Mouse (Mus musculus) embryonic stem cell, embryonic (primary cell): Measurements from ENCODE around the gene Nfkbid.

Experiments
- CTCF ChIA-PET, 4 experiments: fragments of 300-600 bp in 2 of 4; fragments of 350-600 bp in 2 of 4; sonication (Branson Sonifier 250); formaldehyde crosslinking; loops; one replicate each; lab custom pipeline; 2022; ENCODE audit warnings: inconsistent platforms in 2 of 4; lab: Charles Lee
- POLR2A ChIA-PET, 4 experiments: fragments of 300-600 bp in 2 of 4; fragments of 350-600 bp in 2 of 4; sonication (Branson Sonifier 250); formaldehyde crosslinking; loops; one replicate each; lab custom pipeline; 2022; ENCODE audit warnings: antibody characterized with exemption in 4 of 4, inconsistent platforms in 1 of 4; lab: Charles Lee

The Nfkbid gene

DNA sequence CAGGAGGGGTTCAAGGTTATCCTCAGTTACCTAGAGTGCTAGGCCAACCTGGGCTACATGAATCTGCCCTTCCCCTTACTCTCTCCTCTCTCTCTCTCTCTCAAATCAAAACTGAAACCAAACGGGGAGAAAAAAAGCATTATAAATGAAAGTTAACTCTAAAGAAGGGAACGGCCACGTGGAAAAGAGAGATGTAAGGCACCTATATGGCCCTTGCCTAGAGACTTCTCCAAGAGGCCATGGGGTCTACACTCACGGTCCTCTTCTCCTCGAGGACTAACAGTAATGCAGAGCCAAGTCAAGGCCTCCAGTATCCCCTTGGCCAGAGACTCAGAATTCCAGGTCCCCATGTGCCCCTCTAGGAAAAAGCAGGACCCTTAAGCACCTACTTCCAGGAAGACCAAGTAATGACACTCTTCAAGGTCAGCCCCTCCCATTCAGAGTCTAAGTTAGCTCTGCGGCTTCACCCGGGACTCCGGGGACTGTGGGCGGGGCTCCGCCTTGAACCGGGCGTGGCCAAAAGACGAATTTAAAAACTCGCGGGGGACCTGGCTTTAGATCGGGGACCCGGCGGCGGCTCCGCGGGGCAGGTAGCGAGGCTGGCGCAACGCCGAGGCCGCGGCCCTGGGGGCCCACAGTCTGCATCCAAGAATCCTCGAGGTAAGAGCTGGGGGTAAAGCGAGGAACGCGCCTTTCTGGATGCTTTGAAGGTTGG is at the start of gene Nfkbid:
Gene Nfkbid (plus strand): TSS at position 558 of the 715 bp plus-strand sequence.
- ChIA-PET POLR2A (interaction anchor here (0.5 to 4.5 kb wide), 21 partner anchors 12 to 296 kb away, joined by 3 to 23 read pairs (median 3); partner anchors contain the start of genes Wdr62 (in 3 of the 4), Thap8 (in 2 of the 4), Aplp1 (in 1 of the 4) and Gm49396 (in 1 of the 4)), CTCF (interaction anchor here in 2 of 4 experiments (0.6 to 1.8 kb wide), 4 partner anchors 28 to 611 kb away, joined by 3 to 6 read pairs (median 4); no protein-coding TSS in a partner anchor)

DNA sequence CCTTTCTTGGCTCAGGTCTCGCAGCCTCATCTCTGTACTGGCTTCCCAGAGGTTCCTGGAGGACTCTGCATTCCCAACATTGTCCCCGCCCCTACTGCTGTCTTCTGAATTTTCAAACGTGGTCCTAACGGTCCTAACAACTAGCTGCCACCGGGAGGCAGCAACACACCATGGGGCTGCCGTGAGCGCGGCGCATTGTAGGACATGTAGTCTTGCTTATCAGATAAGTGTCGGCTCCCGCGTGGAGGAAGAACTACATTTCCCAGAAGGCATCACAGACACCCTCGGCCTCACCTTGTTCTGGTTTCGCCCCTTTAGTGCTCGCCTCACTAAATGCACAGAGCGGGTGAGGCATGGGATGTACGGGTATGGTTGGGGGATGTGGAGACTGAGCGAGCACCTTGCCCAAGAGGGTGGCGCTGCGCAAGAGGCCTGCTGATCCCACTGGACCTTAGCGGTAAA is 48.0 kb upstream of the Nfkbid start:
- ChIA-PET POLR2A (interaction anchor here in 3 of 4 experiments (0.9 to 1.6 kb wide), 13 partner anchors 13 to 356 kb away, joined by 3 to 7 read pairs (median 3); partner anchors contain the start of genes Thap8 (in 2 of the 3), Wdr62 (in 2 of the 3), E130208F15Rik (in 1 of the 3) and Tmem147 (in 1 of the 3)), CTCF (interaction anchor here (0.5 to 1.6 kb wide), 25 partner anchors 10 to 157 kb away, joined by 3 to 7 read pairs (median 4); partner anchors contain the start of genes Aplp1 (in 1 of the 4), Lrfn3 (in 1 of the 4), Thap8 (in 1 of the 4) and Wdr62 (in 1 of the 4))

DNA sequence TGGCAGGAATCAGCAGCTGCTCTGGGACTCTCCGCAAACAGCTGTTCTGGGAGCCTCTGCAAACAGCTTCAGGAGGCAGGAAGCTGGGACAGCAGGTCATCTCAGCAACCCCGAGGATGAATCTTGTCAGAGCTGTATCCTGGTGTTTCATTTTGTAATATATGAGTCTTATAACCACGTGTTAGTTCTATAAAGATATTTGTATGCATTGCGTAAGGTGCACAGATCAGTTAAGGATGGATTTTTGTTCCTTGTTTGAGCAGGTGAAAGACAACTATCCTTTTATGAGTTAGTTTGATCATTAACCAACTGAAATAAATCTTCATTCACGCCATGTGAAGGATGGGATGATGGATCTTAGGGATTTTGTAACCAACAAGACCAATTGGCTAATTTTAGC is 41.5 kb upstream of the Nfkbid start:
- ChIA-PET CTCF (interaction anchor here in 1 of 4 experiments (0.5 kb wide), 1 partner anchor 80 kb away, joined by 3 read pairs; no protein-coding TSS in a partner anchor), POLR2A (no interaction called here)

DNA sequence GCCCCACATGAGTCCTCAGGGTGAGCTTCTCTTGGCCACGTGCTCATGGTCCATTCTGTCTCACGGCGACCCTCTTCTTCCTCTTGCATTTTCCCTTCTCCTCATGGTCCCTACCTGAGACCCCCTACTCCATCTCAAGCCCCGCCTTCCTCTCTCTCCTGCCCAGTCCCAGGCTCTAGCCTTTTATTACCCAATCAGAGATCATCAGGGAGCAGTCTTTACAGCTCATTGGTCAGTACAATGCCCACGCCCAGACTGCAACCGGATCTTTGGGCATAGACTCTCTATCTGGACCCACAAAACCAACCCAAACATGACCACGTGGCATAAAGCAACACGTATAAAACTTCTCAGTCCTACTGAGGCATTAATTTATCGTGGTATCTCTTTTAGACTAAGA is 37.4 kb upstream of the Nfkbid start:
- POLR2A ChIA-PET: interaction anchor here in 3 of 4 experiments (0.6 to 1.6 kb wide), 5 partner anchors 9 to 104 kb away, joined by 3 to 10 read pairs (median 4); partner anchors contain the start of genes Thap8 (in 1 of the 3) and Wdr62 (in 1 of the 3)
- CTCF ChIA-PET: no interaction called here

DNA sequence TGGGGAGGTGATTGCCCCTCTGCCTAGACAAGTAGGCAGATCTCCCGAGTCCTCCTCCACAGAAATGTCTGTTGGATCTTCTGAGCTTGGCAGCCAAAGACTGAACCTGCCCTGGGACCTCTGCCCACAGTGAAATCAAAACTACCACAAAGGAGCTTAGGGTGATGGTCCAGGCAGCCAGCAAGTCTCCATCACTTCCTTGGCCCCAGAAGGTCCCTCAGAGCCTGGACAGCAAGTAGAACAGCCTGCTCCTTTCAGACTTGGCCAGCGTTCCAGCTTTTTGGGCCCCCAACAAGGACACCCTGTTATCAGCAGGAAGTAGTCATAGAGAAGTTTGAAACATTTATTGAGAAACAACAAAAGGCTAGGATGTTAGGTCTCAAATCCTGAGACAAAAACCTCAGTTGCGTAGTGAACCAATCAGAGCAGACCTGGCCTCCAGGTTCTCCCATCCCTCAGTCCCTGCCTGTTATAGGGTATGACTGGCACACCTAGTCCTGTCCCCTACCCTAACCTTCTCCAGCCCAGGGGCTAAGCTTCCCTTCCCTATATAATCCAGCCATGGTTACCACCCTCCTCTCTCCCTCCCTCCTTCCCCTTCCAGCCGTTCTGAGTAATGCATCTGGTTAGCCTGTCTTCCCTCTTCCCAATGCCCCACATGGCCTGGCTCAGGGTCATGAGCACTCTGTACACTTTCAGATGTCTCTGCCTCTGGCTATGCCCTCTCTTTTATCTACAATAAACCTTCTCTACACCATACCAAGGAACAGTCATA is 28.6 kb upstream of the Nfkbid start:
- POLR2A ChIA-PET: interaction anchor here in 3 of 4 experiments (0.6 to 1.9 kb wide), 4 partner anchors 9 to 153 kb away, joined by 3 to 10 read pairs (median 4); no protein-coding TSS in a partner anchor
- CTCF ChIA-PET: interaction anchor here in 2 of 4 experiments (0.7 to 1.0 kb wide), 3 partner anchors 20 to 99 kb away, joined by 3 to 5 read pairs (median 3); no protein-coding TSS in a partner anchor

DNA sequence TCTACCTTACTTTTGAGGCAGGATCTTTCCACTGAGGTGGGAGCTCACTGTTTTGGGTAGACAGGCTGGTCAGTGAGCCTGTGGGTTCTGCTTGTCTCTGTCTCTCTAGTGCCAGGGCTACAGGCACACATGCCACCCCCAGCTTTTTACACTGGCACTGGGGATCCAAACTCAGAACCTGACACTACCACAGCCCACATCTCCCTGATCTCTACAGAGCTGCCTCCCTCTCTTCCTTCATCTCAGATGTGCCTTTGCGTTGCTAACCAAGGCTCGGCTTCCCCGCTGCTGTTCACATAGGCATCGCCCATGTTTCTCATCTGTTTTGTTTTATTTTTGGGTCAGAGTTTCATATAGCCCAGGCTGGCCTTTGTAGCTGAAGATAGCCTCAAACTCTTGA is 27.9 kb upstream of the Nfkbid start:
- ChIA-PET POLR2A (interaction anchor here in 3 of 4 experiments (0.6 to 1.9 kb wide), 3 partner anchors 9 to 154 kb away, joined by 3 to 10 read pairs (median 4); no protein-coding TSS in a partner anchor), CTCF (interaction anchor here in 3 of 4 experiments (0.7 to 1.3 kb wide), 5 partner anchors 20 to 1617 kb away, joined by 3 to 5 read pairs (median 4); no protein-coding TSS in a partner anchor)

DNA sequence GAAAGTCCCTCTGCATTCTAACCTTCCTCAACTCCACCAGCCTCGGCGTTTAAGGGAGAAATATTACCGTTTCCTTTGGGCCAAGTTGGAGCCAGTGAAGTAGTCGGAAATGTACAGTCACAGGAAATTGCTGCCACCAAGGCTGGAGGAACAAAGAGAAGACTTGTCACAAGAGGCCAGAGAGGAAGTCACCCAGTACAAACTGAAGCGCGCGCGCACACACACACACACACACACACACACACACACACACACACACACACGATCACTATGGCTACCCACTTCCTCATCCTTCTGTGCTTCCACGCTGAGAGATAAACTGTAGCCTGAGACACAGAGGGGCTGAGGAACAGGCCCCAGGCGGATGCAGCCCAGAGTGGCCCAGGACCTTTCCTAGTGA is 27.2 kb upstream of the Nfkbid start:
- ChIA-PET POLR2A (interaction anchor here in 1 of 4 experiments (1.9 kb wide), 1 partner anchor 10 kb away, joined by 10 read pairs; no protein-coding TSS in a partner anchor), CTCF (interaction anchor here (0.5 to 1.3 kb wide), 7 partner anchors 12 to 1618 kb away, joined by 3 to 6 read pairs (median 4); no protein-coding TSS in a partner anchor)

DNA sequence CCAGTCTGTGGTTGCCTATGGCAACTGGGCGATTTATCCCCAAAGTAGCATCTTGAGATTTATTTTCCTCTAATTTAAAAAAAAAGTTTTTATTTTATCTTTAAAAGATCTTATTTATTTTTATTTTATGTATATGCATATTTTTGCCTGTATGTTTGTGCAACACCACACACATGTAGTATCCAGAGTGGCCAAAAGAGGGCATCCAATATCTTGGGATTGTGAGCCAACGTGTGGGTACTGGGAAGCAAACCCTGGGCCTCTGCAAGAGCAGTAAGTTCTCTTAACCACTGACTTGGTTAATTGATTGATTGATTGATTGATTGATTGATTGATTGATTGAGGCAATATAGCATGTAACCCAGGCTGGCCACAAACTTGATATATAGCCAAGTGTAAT is 26.7 kb upstream of the Nfkbid start:
- POLR2A ChIA-PET: no interaction called here
- CTCF ChIA-PET: interaction anchor here in 3 of 4 experiments (0.5 to 1.3 kb wide), 6 partner anchors 12 to 132 kb away, joined by 3 to 6 read pairs (median 4); no protein-coding TSS in a partner anchor

DNA sequence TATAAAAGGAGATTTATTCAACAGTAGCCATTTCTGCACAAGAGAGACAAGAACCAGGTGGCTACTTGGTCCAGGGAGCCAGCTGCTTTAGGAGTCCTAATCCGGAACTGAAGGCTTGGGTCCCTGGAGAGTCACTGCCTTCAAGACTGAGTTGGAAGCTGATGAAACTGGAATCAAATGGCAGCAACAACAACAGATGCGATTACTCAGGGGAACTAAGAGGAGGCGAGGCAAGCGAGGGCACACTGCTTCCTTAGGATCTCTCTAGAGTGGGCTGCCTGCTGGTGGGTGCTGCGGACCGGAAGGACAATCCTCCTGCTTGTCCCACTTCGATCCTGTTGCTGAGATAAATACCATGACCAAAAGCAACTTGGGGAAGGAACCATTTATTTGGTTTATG is 21.9 kb upstream of the Nfkbid start:
- POLR2A ChIA-PET: interaction anchor here in 3 of 4 experiments (1.0 to 2.5 kb wide), 3 partner anchors 10 to 23 kb away, joined by 3 to 7 read pairs (median 5); partner anchors contain the start of gene Nfkbid (in 1 of the 3)
- CTCF ChIA-PET: interaction anchor here in 2 of 4 experiments (0.5 to 0.6 kb wide), 2 partner anchors 45 to 161 kb away, joined by 3 to 6 read pairs; no protein-coding TSS in a partner anchor

DNA sequence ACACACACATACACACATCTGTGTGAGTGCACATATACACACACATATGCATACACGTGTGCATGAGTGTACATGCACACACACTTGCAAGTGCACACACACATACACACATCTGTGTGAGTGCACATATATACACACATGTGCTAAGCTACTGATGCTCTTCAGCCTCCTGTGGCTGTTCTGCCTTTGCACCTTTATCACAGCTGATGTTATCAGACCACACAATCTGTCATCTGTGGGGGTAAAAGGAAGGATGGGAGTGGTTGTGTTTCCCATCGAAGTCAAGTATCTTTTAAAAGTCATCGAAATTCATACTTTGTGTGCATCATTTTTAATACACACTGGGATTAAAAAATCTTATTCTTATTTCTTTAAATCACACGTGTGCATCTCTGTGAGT is 19.2 kb upstream of the Nfkbid start:
- POLR2A ChIA-PET: no interaction called here
- CTCF ChIA-PET: interaction anchor here in 1 of 4 experiments (1.1 kb wide), 1 partner anchor 29 kb away, joined by 3 read pairs; no protein-coding TSS in a partner anchor

DNA sequence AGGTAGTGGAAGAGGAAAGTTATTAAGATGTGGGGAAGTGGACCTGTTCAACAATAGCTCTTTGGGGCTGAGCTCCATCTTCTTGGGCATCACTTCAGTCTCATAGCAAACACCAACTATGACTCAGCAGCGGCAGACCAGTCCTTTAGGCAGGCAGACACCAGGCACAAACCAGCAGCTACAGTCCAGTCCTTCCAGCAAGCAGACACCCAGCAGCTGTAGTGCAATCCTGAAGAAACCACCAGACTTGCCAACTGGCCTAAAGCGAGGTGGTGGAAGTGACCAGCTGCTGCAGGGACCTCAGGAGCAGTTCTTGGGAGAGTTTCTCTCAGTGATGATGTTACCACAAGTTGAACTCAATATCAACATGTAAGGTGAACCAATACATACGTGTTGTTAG is 12.9 kb upstream of the Nfkbid start:
- ChIA-PET CTCF (interaction anchor here in 2 of 4 experiments (0.7 to 1.7 kb wide), 2 partner anchors 76 to 149 kb away, joined by 3 to 4 read pairs; no protein-coding TSS in a partner anchor), POLR2A (interaction anchor here in 2 of 4 experiments (0.8 to 2.3 kb wide), 3 partner anchors 10 to 17 kb away, joined by 3 to 7 read pairs (median 4); no protein-coding TSS in a partner anchor)

DNA sequence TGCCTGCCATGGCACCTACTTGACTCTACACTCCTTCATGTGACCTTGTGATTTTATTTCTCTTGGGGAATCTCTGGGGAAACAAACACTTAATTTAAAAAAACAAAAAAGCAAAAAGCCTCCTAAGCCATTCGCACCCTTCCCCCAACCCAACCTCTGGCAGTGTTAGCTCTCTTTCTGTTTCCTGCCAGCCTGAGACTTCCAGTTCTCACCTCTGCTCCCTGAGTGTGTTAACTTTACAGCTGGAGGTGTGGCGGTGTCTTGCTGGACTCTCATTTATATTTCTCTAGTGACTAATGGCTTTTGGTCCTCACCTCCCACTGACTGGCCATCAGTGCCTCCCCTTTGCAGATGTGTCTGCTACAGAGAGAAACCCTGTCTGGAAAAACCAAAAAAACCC is 11.7 kb upstream of the Nfkbid start:
- CTCF ChIA-PET: interaction anchor here in 3 of 4 experiments (0.7 to 1.1 kb wide), 3 partner anchors 46 to 78 kb away, joined by 3 read pairs; no protein-coding TSS in a partner anchor

DNA sequence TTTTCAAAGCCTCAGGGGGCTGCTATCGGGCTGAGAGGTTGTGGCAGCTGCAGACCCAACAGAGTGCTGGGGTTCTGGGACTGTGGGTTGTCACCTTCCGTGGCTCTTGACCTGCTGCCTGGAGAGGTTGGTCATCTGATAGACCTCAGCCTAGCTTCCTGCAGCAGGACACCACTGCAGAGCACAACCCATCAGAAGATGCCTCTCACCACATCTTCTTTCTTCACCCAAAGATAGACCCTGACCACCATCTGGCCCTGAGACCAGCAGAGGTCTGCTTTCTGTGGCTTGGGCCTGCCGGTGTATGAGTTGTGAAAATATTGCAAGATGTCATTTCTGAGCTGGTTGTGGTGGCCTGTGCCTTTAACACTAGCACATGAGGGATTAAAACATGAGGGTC is 10.5 kb upstream of the Nfkbid start:
- POLR2A ChIA-PET: interaction anchor here in 2 of 4 experiments (0.6 to 2.3 kb wide), 3 partner anchors 12 to 160 kb away, joined by 3 to 7 read pairs (median 3); no protein-coding TSS in a partner anchor
- CTCF ChIA-PET: interaction anchor here in 1 of 4 experiments (1.2 kb wide), 1 partner anchor 380 kb away, joined by 3 read pairs; no protein-coding TSS in a partner anchor

More for the DNA sequence above, 11.7 kb upstream of the Nfkbid start:
- POLR2A ChIA-PET: interaction anchor here in 2 of 4 experiments (1.3 to 2.3 kb wide), 3 partner anchors 9 to 35 kb away, joined by 3 to 7 read pairs (median 3); no protein-coding TSS in a partner anchor

DNA sequence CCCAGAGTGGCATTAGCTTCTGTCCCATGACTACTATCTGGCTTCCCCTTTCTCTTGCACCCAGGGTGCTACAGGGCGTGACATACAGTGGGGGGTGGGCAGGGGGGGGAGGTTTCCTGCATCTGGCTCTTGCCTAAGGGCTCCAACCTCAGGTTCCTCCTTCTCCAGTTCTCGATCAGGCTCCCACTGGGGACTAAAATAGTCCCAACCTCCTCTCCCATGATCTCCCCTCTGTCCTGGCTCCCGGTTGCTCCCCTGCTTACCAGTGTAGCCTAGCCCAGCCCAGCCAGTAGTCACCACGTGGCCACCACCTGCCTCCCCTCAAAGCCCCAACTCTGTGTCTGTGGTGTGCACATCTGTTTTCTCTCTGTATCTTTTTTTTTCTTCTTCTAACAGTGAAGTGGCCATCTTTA is 8.8 kb upstream of the Nfkbid start:
- ChIA-PET POLR2A (interaction anchor here in 2 of 4 experiments (0.6 to 1.3 kb wide), 3 partner anchors 12 to 67 kb away, joined by 3 read pairs; no protein-coding TSS in a partner anchor), CTCF (interaction anchor here in 1 of 4 experiments (1.4 kb wide), 1 partner anchor 65 kb away, joined by 3 read pairs; no protein-coding TSS in a partner anchor)

DNA sequence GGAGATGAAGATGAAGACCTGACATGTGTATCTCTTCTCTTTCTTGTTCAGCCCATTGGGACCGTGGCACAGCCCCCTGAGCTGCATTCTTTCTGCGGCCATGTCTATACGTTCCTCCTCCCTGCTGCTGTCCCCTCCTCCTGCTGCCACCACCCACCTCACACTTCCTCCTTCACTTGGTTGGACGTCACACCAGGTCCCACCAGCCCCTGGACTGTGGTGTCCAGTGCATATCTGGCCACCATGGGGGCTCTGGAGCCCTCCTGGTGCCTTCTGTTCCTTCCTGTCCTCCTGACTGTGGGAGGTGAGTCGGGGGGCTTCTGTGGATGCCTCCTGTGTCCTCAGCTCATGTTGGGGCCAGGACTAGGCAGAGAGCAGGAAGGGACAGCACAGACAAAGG is 7.9 kb upstream of the Nfkbid start, which contains the start of gene Tyrobp:
Gene Tyrobp (plus strand): TSS at position 165 of the 400 bp plus-strand sequence.
- ChIA-PET CTCF (interaction anchor here in 2 of 4 experiments (0.7 to 1.4 kb wide), 3 partner anchors 65 to 256 kb away, joined by 3 to 4 read pairs (median 3); no protein-coding TSS in a partner anchor), POLR2A (interaction anchor here in 3 of 4 experiments (0.6 to 1.3 kb wide), 5 partner anchors 9 to 98 kb away, joined by 3 read pairs; no protein-coding TSS in a partner anchor)

DNA sequence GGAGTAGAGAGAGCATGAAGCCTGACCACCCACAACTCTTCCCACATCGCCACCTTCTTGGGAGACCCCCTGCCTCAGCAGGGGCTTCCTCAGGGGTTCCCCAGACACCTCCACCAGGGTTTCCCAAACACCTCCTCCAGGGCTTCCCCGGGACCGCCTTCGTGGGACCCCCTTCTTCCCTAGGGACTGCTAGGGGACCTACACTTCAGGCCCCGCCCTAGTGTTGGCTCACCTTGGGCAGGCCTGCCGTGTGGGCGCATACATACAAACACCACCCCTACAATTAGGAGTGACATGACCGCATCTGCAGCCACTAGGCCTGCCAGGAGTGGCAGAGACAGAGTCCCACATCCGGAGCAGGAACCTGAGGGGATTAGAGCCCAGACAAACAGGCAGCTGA is 3.7 kb upstream of the Nfkbid start:
- ChIA-PET POLR2A (interaction anchor here in 1 of 4 experiments (1.5 kb wide), 1 partner anchor 8 kb away, joined by 3 read pairs; no protein-coding TSS in a partner anchor), CTCF (interaction anchor here (0.5 to 1.3 kb wide), 6 partner anchors 9 to 191 kb away, joined by 3 to 4 read pairs (median 3); no protein-coding TSS in a partner anchor)
